Mouse (Mus musculus): Measurements from ENCODE around the gene Memo1.
"Not testable (repeated sequence)": the region's sequence is repeated elsewhere in the genome, so short reads cannot be mapped to it uniquely, and the experiment has no call there.

Gene Memo1

GRCm38 (mm10) chr17:74295026-74295970 lies at the start of gene Memo1:
Memo1 (minus strand) TSS chr17:74295521.
- peak; percentile 71 for DNase-seq (ENCODE audit: low read depth)

DNA sequence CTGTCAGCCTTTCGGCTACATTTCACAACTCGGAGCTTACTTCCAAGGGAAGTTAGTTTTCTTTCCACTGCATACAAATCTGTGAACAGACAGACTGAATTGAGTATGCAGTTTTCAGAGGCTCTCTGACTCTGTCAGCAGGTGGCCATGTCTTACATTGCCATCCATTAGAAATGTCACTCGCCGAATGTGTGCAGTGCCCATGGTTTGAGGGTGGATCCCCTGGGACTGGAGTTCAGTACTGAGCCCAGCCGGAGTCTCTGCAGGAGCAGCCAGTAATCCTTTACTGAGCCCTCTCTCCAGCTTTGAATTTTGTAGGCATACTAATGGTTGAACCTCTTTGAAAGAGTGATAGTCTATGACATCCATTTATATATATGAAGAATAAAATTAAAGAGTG lies 45.8 kb upstream of the Memo1 start:
- no peak for DNase-seq (ENCODE audit: low read depth)

DNA sequence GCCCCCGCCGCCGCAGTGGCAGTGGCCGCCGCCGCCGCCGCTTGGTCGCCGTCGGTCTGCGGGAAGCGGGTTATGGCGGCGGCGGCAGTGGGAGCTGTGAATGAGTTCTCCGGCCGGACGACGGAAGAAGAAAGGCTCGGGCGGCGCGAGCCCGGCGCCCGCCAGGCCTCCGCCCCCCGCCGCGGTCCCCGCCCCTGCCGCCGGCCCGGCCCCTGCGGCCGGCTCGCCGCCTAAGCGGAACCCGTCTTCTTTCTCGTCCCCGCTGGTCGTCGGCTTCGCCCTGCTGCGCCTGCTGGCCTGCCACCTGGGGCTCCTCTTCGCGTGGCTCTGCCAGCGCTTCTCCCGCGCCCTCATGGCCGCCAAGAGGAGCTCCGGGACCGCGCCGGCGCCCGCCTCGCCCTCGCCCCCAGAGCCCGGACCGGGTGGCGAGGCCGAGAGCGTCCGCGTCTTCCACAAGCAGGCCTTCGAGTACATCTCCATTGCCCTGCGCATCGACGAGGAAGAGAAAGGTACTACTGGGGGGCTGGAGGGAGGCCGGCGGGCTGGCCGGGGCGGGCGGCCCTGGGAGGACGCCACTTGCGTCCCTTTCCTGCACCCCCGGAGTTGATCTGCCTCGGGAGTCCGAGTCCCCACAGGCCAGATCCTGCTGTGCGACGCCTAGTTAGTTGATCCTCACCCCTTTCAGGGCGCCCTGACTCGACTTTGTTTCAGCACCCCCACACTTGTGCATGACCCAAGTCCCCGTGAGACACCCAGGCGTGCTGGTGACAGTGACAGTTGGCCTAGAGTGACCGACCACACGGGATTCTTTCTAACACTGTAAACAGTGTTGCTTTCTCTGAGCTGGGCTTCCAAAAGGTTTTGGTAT lies 43.9 kb upstream of the Memo1 start, which contains the start of gene Spast:
Gene Spast, plus strand, starts transcription at position 51 of the 868 bp plus-strand sequence.
- peak; percentile 51 for DNase-seq (ENCODE audit: low read depth)

DNA sequence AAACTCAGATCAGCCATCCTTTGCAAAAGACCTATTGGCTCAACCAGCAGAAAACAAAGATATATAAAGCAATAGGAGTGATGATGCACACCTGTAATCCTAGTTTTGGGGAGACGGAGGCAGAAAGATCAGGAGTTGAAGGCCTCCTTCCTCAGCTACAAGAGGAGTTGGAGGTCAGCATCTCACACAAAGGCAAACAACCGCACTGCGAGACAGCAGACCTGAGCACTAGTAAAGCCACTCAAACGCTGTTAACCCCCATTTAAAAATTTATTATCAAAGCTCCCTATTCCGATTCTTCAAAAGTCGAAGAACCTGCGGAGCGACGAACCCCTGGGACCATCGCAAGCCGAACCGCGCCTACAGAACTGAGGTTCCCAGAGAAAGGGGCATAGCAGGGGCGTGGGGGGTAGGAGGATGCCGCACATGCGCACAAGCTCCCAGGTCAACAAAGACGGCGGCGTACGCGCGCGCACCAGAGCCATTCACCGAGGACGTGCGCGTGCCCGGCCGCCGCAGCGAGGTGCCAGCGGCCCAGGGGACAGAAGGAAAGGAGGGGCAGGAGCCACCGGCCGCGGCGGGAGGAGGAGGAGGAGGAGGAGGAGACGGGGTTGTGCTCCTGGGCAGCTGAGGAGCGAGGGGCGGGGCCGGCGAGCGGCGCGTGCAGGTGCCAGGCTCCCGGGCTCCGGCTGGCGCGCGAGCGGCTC lies 43.1 kb upstream of the Memo1 start:
- peak; percentile 88 for DNase-seq (ENCODE audit: low read depth)

DNA sequence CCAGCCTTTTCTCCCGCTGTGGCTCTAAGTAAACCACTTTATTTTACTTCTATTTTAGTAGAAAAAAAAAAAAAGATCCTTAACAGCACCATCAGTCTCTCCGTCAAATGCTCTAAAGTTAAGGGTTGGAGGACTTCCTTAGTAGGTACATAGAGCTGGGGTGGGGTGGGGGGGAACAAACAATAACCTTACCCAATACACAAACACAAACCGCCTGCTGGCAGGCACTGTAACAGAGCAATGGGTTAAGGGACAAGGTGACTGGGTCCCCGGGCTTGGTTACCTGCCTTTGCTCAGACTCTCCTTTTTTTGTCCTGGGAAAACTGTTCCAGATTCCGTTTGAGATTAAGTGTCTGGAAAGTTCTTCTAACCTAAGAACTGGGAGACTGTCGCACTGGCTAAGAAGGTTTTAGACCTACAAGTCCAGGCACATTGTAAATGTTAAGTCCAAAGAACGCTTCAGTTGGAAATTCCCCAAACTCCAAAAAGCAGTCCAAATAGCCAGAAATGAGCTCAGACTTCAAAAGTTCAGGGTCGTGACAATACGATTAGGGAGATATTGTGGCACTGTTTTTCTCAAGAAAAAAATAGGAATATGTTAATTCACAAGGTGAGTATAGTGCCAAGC lies 35.8 kb upstream of the Memo1 start:
- no peak for DNase-seq (ENCODE audit: low read depth)

- DNase-seq (ENCODE audit: low read depth), result peak; percentile 71
These were observed 32.8 kb upstream of the Memo1 start for GRCm38 (mm10) chr17:74328146-74328545.

- DNase-seq (ENCODE audit: low read depth), result not testable (repeated sequence)
These were observed 31.9 kb upstream of the Memo1 start for GRCm38 (mm10) chr17:74327195-74327594.

DNA sequence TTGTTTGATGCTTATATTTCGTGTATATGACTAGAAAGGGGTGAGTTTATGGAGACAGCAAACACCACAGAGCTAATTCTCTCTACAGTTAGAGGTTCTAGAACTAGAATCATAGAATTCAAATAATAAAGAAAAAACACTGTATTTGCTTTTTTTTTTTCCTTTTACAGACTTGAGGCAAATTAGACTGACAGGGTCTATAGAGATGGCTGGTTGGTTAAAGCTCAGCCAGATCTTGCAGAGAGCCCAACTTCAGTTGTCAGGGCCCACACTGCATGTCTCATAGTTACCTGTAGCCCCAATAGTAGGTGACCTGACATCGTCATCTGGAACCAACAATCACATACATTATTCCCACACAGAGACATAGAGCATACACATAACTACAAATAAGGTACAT lies 28.5 kb upstream of the Memo1 start, which contains the start of gene Dpy30:
Gene Dpy30, minus strand, starts transcription at position 101 of the 400 bp plus-strand sequence.
- no peak for DNase-seq (ENCODE audit: low read depth)

GRCm38 (mm10) chr17:74322400-74323054 lies 27.2 kb upstream of the Memo1 start:
- DNase-seq (ENCODE audit: low read depth), result peak; percentile 5

DNA sequence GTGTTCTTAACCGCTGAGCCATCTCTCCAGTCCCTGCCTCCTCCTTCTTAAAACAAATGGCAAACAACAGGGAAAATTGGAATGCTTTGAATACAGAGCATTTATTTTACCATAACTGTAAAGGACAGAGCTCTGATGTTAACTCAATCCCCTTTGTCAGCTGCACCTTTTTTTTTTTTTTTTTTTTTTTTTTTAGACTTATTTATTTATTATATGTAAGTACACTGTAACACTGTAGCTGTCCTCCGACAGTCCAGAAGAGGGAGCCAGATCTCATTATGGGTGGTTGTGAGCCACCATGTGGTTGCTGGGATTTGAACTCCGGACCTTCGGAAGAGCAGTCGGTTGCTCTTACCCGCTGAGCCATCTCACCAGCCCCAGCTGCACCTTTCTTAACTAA lies 23.4 kb upstream of the Memo1 start:
- DNase-seq (ENCODE audit: low read depth), result no peak

- DNase-seq (ENCODE audit: low read depth), result peak; percentile 86
These were observed 21.1 kb upstream of the Memo1 start for GRCm38 (mm10) chr17:74316309-74316863.

DNA sequence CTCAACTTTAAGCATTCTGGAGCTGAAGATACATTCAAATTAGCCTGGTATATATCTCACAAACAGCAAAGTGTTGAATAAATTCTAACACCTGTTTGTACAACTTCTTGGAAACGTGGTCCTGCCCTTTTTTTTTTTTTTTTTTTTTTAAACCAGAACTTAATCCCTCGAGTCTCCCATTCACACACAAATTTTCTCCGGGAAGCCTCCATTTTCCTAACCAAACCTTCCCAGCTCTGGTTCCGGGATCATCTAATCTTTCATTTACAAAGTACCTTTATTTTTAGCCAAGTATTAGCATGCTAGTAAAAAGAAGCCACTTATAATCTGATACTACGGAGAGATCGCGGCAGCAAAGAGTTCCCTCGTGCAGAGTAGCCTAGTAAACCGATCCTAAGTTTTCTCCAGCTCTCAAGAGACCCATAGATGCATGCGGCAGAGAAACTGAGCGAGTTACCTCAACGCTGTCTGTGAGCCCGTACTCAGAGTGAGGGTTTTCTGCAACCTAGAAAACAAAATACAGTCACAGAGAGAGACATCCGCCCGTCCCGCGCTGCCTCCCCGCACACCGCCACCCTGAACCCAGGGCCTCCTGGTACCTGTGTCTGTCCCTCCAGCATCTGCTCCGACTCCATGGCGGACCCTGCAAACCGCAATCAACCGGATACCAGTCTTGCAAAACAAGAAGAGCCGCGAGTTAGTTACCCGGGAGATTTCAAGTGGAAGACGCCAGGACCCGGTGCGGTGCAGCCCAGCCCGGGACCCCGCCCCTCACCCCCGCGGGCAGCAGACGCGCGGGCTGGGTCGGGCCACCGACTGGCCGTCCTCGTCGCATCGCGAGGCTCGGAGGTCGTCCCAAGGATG lies 20.4 kb upstream of the Memo1 start:
- DNase-seq (ENCODE audit: low read depth), result peak; percentile 68

GRCm38 (mm10) chr17:74306021-74306420 lies 10.7 kb upstream of the Memo1 start:
- no peak for DNase-seq (ENCODE audit: low read depth)

DNA sequence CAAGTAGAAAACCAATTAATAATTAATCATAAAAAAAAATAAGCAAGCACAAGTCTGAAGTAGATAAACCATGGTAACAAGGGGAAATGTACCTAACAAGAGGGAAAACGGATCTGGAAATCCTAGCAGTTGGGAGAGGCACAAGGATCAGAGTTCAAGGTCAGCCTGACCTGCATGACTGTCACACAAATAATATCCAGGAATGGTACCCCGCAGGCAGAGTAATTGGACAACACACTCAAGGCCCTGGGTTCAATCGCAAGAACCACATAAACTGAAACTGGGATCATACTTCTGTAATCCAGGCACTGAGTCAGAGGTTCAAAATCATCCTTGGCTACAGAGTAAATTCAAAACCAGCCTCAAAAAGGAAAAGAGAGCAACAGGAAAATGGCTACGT lies 10.3 kb upstream of the Memo1 start:
- no peak for DNase-seq (ENCODE audit: low read depth)

GRCm38 (mm10) chr17:74304060-74304459 lies 8.7 kb upstream of the Memo1 start:
- no peak for DNase-seq (ENCODE audit: low read depth)

GRCm38 (mm10) chr17:74300089-74300488 lies 4.8 kb upstream of the Memo1 start:
- peak; percentile 23 for DNase-seq (ENCODE audit: low read depth)

GRCm38 (mm10) chr17:74296991-74297390 lies 1.7 kb upstream of the Memo1 start:
- DNase-seq (ENCODE audit: low read depth), result not testable (repeated sequence)

DNA sequence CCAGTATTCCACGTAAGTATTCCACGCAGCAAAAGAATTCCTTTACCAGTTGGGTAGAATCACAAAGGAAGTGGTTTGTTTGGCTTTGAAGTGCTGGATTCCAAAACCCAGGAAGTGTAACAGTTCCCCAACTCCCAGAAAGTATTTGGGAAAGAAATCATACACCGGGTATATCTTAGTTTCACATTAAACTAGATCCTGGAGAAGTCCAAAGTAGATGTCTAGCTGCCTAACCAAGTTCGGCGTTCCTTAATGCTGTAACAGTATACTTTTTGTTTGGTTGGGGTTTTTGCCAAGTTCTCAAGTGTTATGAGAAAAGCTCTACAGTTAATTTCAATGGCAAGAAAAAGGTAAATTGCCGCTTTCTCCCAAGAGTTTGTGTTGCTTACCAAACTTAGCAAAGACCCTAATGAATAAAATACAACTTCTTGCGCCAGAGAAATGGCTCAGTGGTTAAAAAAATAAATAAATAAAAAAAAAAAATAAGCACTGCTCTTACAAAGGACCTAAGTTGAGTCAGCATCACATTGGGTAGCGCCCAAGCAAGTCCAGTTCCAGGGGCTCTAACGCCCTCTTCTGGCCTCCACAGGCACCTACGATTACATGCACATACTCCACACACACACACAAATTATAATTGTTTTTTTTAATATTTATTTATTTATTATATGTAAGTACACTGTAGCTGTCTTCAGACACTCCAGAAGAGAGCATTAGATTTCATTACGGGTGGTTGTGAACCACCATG lies 929 bp upstream of the Memo1 start:
- DNase-seq (ENCODE audit: low read depth), result peak; percentile 86

Data from 416B (cell line).